Comparison of ENCODE assay signal across 10 mouse cellular contexts in the genomic region with DNA sequence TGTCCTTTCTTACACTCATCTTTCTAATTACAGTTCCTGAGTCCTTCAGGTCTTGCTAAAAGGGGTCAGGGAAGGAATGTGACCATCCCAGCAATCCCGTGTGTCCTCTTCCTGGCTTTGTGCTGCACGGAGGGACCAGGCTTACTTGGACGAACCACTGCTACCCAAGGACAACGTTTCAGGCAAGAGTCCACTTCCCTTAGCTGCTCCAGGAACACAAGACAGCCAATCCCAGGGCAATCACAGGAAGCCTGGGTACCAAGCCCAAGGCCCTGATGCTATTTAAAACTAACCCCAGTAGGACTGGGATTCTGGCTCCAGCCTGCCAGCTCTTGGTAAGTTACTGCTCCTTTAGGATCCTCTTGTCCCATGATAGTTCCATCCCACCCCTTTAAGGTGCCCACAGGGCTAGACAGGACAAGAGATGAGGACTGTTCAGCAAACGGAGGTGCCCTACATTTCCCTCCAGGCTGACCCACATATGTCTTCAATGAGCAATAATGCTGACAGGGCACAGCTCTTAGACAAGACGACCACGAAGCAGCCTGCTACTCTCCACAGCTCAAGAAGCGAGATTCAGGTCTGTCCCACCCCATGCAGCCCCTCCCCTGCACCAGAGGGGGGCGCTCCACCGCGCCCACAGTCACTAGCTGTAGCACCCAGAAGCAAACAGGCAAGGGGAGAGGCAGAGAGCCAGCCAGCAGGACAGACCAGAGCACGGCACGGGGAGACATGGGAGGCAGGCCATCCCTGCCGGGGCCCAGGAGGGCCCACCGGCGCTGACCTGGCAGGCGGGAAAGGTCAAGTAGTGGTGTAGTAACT.
DNase-seq lines count a peak whose midpoint lies in the region; ATAC-seq and TF ChIP-seq lines count a peak whose summit lies in the region.
"Had no signal": no experiment of that assay in that cellular context is flagged by ENCODE, and none has a peak within 500 bp of the region (broad histone marks: within the 10 kb centered on the region; RNA-seq: fewer than 3 reads in every experiment).

No protein-coding gene starts in this region.

- TF ChIP-seq CTCF in heart, postnatal 0 days (IDR thresholded peaks at IDR 0.05; ENCODE audit: low read depth) = no peak

- peaks cover 94% of the 10 kb centered on the region for H3K36me3 ChIP-seq in heart, embryonic 10.5 days
- peaks cover 50% of the 10 kb centered on the region for H3K36me3 ChIP-seq in heart, postnatal 0 days (replicated peaks; ENCODE audit: control insufficient read depth, insufficient read depth, low read length)

- H3K27ac ChIP-seq in heart, embryonic 10.5 days = peak overlapping the region; percentile 59
- H3K27ac ChIP-seq in heart, postnatal 0 days (ENCODE audit: low read depth) = no peak overlapping the region

- 0 out of 2 replicates have a peak overlapping the region, but pooled peaks have one; percentile 13 for H3K4me3 ChIP-seq in heart, embryonic 10.5 days
- no peak overlapping the region for H3K4me3 ChIP-seq in heart, postnatal 0 days (ENCODE audit: low read depth, low read length)

- WGBS in heart, embryonic 10.5 days = 46% methylated on average over 17 of the region's 17 CpGs
- 52% methylated on average over 17 of the region's 17 CpGs for WGBS in heart, postnatal 0 days

- no peaks in the 10 kb centered on the region for H3K27me3 ChIP-seq in heart, embryonic 10.5 days (ENCODE audit: insufficient read depth, poor library complexity, severe bottlenecking)
- no peaks in the 10 kb centered on the region for H3K27me3 ChIP-seq in heart, postnatal 0 days (ENCODE audit: control insufficient read depth, insufficient read depth, low read length)

- no peaks in the 10 kb centered on the region for H3K9me3 ChIP-seq in heart, embryonic 10.5 days
- no peaks in the 10 kb centered on the region for H3K9me3 ChIP-seq in heart, postnatal 0 days (replicated peaks; ENCODE audit: control insufficient read depth, low read length)

- no peak for TF ChIP-seq EP300 in heart, postnatal 0 days (IDR thresholded peaks at IDR 0.05; ENCODE audit: low read depth)

- no peak for DNase-seq in heart, embryonic 10.5 days (ENCODE audit: low spot score)
- DNase-seq in heart, postnatal 4 days = no peak
- DNase-seq in thymus, postnatal 0 days (ENCODE audit: low spot score) = peak; percentile 16
- no peak for DNase-seq in thymus, postnatal 4 days
- DNase-seq in heart, postnatal 0 days (ENCODE audit: low spot score) = no peak
- no peak for DNase-seq in right cerebral cortex, postnatal 36 days (ENCODE audit: low spot score in 2 of 2)
- DNase-seq: cerebellum, adult 9-11 months; thymus, adult 2 months had no signal

- H3K9ac ChIP-seq in heart, postnatal 0 days (replicated peaks; ENCODE audit: low read depth, low read length) = no peak overlapping the region

- ATAC-seq in heart, postnatal 0 days (ENCODE audit: insufficient read depth, low read depth) = peak; percentile 21; the same call in 1 of the 2 replicates
- ATAC-seq in CD4-positive, CD25-positive, alpha-beta regulatory T cell, adult 4 months = no peak
- ATAC-seq: forebrain, embryonic 14.5 days had no signal

- H3K4me2 ChIP-seq in heart, postnatal 0 days (ENCODE audit: low read depth, low read length) = no peak overlapping the region

- H3K4me1 ChIP-seq in heart, embryonic 10.5 days = peaks cover 7% of the 10 kb centered on the region; the same call in 1 of the 2 replicates
- no peaks in the 10 kb centered on the region for H3K4me1 ChIP-seq in heart, postnatal 0 days (ENCODE audit: control insufficient read depth, insufficient read depth)
